Mouse (Mus musculus) MEL (cell line): Measurements from ENCODE around the gene Slc25a34. TPM values are rescaled to one million over a fixed set of nuclear protein-coding genes. Genes with fewer than 3 reads are reported as not detected.

Experiments
- DNase-seq: peaks from one replicate; pipeline ENCODE4 v3.0.0; 2011; ENCODE audit warnings: low read depth, low spot score
- H3K27ac ChIP-seq: 2 replicates; pipeline ENCODE4 v1.5.1; 2012; ENCODE audit warnings: low read depth, mild to moderate bottlenecking, control low read depth, low read length, moderate library complexity; ENCODE audit not compliant: control insufficient read depth
- H3K27me3 ChIP-seq, 2 experiments: fragments of 150-350 bp in 1 of 2; sonication (generic) in 1 of 2; 2 replicates each; pipeline ENCODE4 v1.6.1; 2012; ENCODE audit warnings: low read length in 2 of 2, mild to moderate bottlenecking in 2 of 2, improper control_type of control experiment in 1 of 2, moderate library complexity in 1 of 2; ENCODE audit not compliant: insufficient read depth in 2 of 2, control insufficient read depth in 1 of 2
- H3K36me3 ChIP-seq, 2 experiments: 2 replicates each; pipeline ENCODE4 v1.6.1; 2012 to 2014; ENCODE audit warnings: low read length in 2 of 2, improper control_type of control experiment in 1 of 2, inconsistent platforms in 1 of 2, mild to moderate bottlenecking in 1 of 2; ENCODE audit not compliant: insufficient read depth in 2 of 2, control insufficient read depth in 1 of 2
- H3K4me1 ChIP-seq, 2 experiments: fragments of 150-350 bp in 1 of 2; sonication (generic) in 1 of 2; 2 replicates each; pipeline ENCODE4 v1.6.1; 2012; ENCODE audit warnings: low read length in 2 of 2, improper control_type of control experiment in 1 of 2, mild to moderate bottlenecking in 1 of 2; ENCODE audit not compliant: insufficient read depth in 2 of 2, control insufficient read depth in 1 of 2
- H3K4me3 ChIP-seq, 2 experiments: fragments of 150-350 bp in 1 of 2; sonication (generic) in 1 of 2; 2 replicates each; pipeline ENCODE4 v1.5.1; 2012; ENCODE audit warnings: low read depth in 2 of 2, low read length in 2 of 2, mild to moderate bottlenecking in 2 of 2, moderate library complexity in 2 of 2, control low read depth in 1 of 2, improper control_type of control experiment in 1 of 2; ENCODE audit not compliant: control insufficient read depth in 1 of 2, insufficient read depth in 1 of 2
- H3K79me2 ChIP-seq: 2 replicates; pipeline ENCODE4 v1.6.1; 2012; ENCODE audit warnings: mild to moderate bottlenecking, low read length, moderate library complexity; ENCODE audit not compliant: control insufficient read depth, poor library complexity, insufficient read depth
- H3K9ac ChIP-seq: 2 replicates; pipeline ENCODE4 v1.6.1; 2012; ENCODE audit warnings: low read depth, mild to moderate bottlenecking, control low read depth, low read length, moderate library complexity; ENCODE audit not compliant: control insufficient read depth, poor library complexity, severe bottlenecking
- H3K9me3 ChIP-seq: fragments of 150-350 bp; sonication (generic); replicated peaks from 2 replicates; pipeline ENCODE4 v1.6.1; 2012; ENCODE audit warnings: mild to moderate bottlenecking, low read length, improper control_type of control experiment, moderate library complexity; ENCODE audit not compliant: insufficient read depth
- BHLHE40 ChIP-seq: IDR thresholded peaks from 2 replicates; pipeline ENCODE4 v1.6.1; 2012; ENCODE audit warnings: low read depth, mild to moderate bottlenecking, inconsistent platforms, low read length, improper control_type of control experiment, borderline replicate concordance
- CHD2 ChIP-seq: IDR thresholded peaks from 2 replicates; pipeline ENCODE4 v1.6.1; 2011; ENCODE audit warnings: low read length, improper control_type of control experiment
- CTCF ChIP-seq, 3 experiments: IDR thresholded peaks in 2 of 3; conservative IDR thresholded peaks in 1 of 3; 2 replicates each; pipeline ENCODE4 v1.5.1; 2011 to 2012; ENCODE audit warnings: low read length in 3 of 3, low read depth in 2 of 3, mild to moderate bottlenecking in 2 of 3, improper control_type of control experiment in 1 of 3, inconsistent platforms in 1 of 3, mixed read lengths in 1 of 3, moderate library complexity in 1 of 3; ENCODE audit not compliant: control insufficient read depth in 1 of 3, insufficient read depth in 1 of 3, poor library complexity in 1 of 3, severe bottlenecking in 1 of 3
- ELF1 ChIP-seq: IDR thresholded peaks from 2 replicates; pipeline ENCODE4 v1.6.1; 2014; ENCODE audit warnings: low read depth, mild to moderate bottlenecking, inconsistent platforms, low read length, improper control_type of control experiment, moderate library complexity
- ETS1 ChIP-seq: IDR thresholded peaks from 2 replicates; pipeline ENCODE4 v1.6.1; 2012; ENCODE audit warnings: low read depth, mild to moderate bottlenecking, inconsistent platforms, low read length, improper control_type of control experiment, moderate library complexity
- GABPA ChIP-seq: IDR thresholded peaks from 2 replicates; pipeline ENCODE4 v1.6.1; 2012; ENCODE audit warnings: low read depth, mild to moderate bottlenecking, inconsistent platforms, low read length, improper control_type of control experiment, moderate library complexity
- MAX ChIP-seq: IDR thresholded peaks from 2 replicates; pipeline ENCODE4 v1.6.1; 2011; ENCODE audit warnings: low read length, improper control_type of control experiment
- MEF2A ChIP-seq: IDR thresholded peaks from 2 replicates; pipeline ENCODE4 v1.6.1; 2014; ENCODE audit warnings: low read depth, mild to moderate bottlenecking, inconsistent platforms, low read length, improper control_type of control experiment; ENCODE audit not compliant: poor library complexity, insufficient replicate concordance, severe bottlenecking; ENCODE audit errors: extremely low read depth
- MXI1 ChIP-seq: IDR thresholded peaks from 2 replicates; pipeline ENCODE4 v1.6.1; 2011; ENCODE audit warnings: mild to moderate bottlenecking, low read depth, low read length, improper control_type of control experiment
- MYC ChIP-seq: IDR thresholded peaks from 2 replicates; pipeline ENCODE4 v1.6.1; 2011; ENCODE audit warnings: low read depth, mild to moderate bottlenecking, low read length, improper control_type of control experiment, moderate library complexity
- SIN3A ChIP-seq: IDR thresholded peaks from 2 replicates; pipeline ENCODE4 v1.6.1; 2012; ENCODE audit warnings: low read length, improper control_type of control experiment, inconsistent platforms
- TBP ChIP-seq: IDR thresholded peaks from 2 replicates; pipeline ENCODE4 v1.8.0; 2011; ENCODE audit warnings: low read depth, low read length, improper control_type of control experiment
- TCF12 ChIP-seq: IDR thresholded peaks from 2 replicates; pipeline ENCODE4 v1.6.1; 2014; ENCODE audit warnings: low read depth, mild to moderate bottlenecking, inconsistent platforms, low read length, improper control_type of control experiment, moderate library complexity
- ZC3H11A ChIP-seq: IDR thresholded peaks from 2 replicates; pipeline ENCODE4 v1.6.1; 2012; ENCODE audit warnings: low read depth, mild to moderate bottlenecking, inconsistent platforms, low read length, improper control_type of control experiment
- polyA plus RNA-seq, 2 experiments: library from polyadenylated mRNA; stranded (reverse) in 1 of 2; unstranded in 1 of 2; fragments of >175 nt in 1 of 2; fragments of >200 nt in 1 of 2; gene quantifications; 2 replicates each; pipeline versions ENCODE4 v1.2.1 to v1.2.4; 2012; ENCODE audit warnings: low replicate concordance in 2 of 2, low read depth in 1 of 2; ENCODE audit not compliant: insufficient read length in 2 of 2, insufficient read depth in 1 of 2, missing spikeins in 1 of 2
- total RNA-seq: library from RNA; depleted of rRNA; stranded (reverse); fragments of 300-350 nt; gene quantifications from 2 replicates; pipeline ENCODE4 v1.2.3, GENCODE M21; 2012

Slc25a34 gene
- total and polyA plus RNA-seq, 3 experiments, result 0.10 TPM; not detected in 2

DNA sequence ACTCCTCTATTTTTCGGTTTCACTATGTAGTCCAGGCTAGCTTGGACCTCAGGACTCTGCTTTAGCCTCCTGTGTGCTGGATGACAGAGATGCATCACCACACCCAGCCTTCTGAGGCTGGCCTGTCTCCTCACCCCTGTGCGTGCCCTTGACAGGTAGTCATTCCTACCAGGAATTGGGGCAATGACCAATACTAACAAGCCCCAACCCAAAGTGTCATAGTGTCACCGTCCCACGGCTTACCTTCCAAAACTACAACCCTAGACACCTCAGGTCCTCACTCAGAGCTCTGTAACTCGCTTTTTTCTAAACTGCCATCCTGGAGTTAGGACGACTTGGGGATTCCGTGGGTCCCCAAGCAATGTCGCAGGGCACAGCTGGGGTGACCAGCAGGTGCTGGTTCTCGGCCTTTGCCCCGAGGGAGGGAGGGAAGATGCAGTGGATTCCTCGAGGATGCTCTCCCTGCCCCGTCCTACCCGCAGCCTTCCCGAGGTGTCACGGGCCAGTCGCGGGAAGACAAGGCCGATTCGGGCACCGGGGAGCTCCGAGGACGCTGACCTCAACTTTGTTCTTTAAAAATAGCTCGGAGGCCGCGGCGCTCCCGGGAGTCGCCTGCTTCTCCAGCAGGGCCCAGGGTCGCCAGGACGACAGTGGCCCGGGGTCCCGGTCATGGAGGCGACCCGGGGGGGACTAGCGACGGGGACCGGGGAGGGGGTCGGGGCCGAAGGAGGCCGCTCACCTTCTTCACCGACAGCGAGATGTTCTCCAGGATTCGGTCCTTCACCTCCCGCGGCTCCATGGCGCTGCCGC is 39.7 kb upstream of the Slc25a34 start:
- Histone ChIP-seq H3K4me1 (peaks cover 4 to 15% of the 10 kb centered on the region in 2 experiments; a peak in 3 of 4 replicates), H3K27ac (no peak overlapping the region), H3K9me3 (no peaks in the 10 kb centered on the region)

DNA sequence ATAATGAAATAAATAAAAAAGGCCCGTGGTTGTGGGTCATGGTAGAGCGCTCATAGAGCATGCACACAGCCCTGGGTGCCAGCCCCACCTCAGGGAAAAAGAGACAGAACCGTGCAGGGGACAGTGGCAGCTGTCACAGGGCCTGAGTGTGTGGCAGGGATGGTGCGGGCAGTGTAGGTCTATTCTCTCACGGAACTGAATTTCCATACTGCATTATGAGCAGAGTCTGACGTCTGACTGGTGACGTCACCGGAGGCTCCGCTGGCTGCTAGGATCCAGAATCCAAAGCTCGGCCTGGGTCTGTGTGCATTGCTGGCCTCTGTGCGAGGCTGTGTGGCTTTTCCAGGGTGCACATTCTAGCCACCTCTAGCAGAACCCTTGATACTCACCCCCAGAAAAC is 37.3 kb upstream of the Slc25a34 start:
- Histone ChIP-seq H3K4me1 (peaks cover 4 to 19% of the 10 kb centered on the region in 2 experiments; a peak in 3 of 4 replicates), H3K9ac (no peak overlapping the region), H3K9me3 (no peaks in the 10 kb centered on the region), H3K36me3 (peaks cover 0 to 10% of the 10 kb centered on the region in 2 experiments; a peak in 2 of 4 replicates), H3K27ac (no peak overlapping the region), H3K79me2 (peaks cover 16% of the 10 kb centered on the region), H3K4me3 (no peak overlapping the region), H3K27me3 (no peaks in the 10 kb centered on the region)
- no peak for DNase-seq
- TF ChIP-seq CHD2, result no peak
- TF ChIP-seq MAX, result no peak
- TF ChIP-seq ETS1, result no peak
- no peak for TF ChIP-seq SIN3A
- no peak for TF ChIP-seq MYC
- no peak for TF ChIP-seq CTCF (IDR thresholded peaks at IDR 0.05 in 2 of 3, conservative IDR thresholded peaks at IDR 0.05 in 1 of 3; ENCODE audit: control insufficient read depth in 1 of 3, insufficient read depth in 1 of 3, low read depth in 2 of 3, low read length in 3 of 3, poor library complexity in 1 of 3, severe bottlenecking in 1 of 3)
- no peak for TF ChIP-seq GABPA
- no peak for TF ChIP-seq ELF1
- no peak for TF ChIP-seq ZC3H11A
- TF ChIP-seq MEF2A, result no peak
- no peak for TF ChIP-seq TCF12

More for the DNA sequence above, 39.7 kb upstream of the Slc25a34 start:
- H3K9ac ChIP-seq, result peak overlapping the region; percentile 89
- H3K79me2 ChIP-seq, result peaks cover 16% of the 10 kb centered on the region
- peaks cover 0 to 10% of the 10 kb centered on the region in 2 experiments; a peak in 2 of 4 replicates for H3K36me3 ChIP-seq
- TF ChIP-seq BHLHE40 (no peak), TBP (no peak), SIN3A (peak; percentile 38; the same call in 1 of the 2 replicates), MXI1 (no peak)
- no peaks in the 10 kb centered on the region for H3K27me3 ChIP-seq
- peak; percentile 44 for DNase-seq
- peak overlapping the region; percentile 63 to 99 for H3K4me3 ChIP-seq
